Mouse (Mus musculus) stomach, embryonic 15.5 days (tissue): ENCODE measurements around the gene Gstm5. TPM values are rescaled to one million over a fixed set of nuclear protein-coding genes. Genes with fewer than 3 reads are reported as not detected.

Source experiments
- ATAC-seq: fragments of 200-750 bp; cut with Nextera tagmentation; 2 replicates; pipeline ENCODE4 v1.8.0; 2017; ENCODE audit warnings: low read depth, moderate number of reproducible peaks, moderate TSS enrichment; ENCODE audit not compliant: insufficient read depth, low FRiP score
- H3K27ac ChIP-seq: fragments of 300-500 bp; sonication (generic); 2 replicates; pipeline ENCODE4 v1.5.1; 2015; ENCODE audit warnings: mild to moderate bottlenecking, inconsistent platforms
- H3K27me3 ChIP-seq: fragments of 300-500 bp; sonication (generic); replicated peaks from 2 replicates; pipeline ENCODE4 v1.6.1; 2015; ENCODE audit warnings: inconsistent platforms
- H3K36me3 ChIP-seq: fragments of 300-500 bp; sonication (generic); 2 replicates; pipeline ENCODE4 v1.6.1; 2015; ENCODE audit warnings: inconsistent platforms
- H3K4me1 ChIP-seq: fragments of 300-500 bp; sonication (generic); 2 replicates; pipeline ENCODE4 v1.6.1; 2015; ENCODE audit warnings: inconsistent platforms
- H3K4me2 ChIP-seq: fragments of 300-500 bp; sonication (generic); 2 replicates; pipeline ENCODE4 v1.6.1; 2015; ENCODE audit warnings: mild to moderate bottlenecking, inconsistent platforms
- H3K4me3 ChIP-seq: fragments of 300-500 bp; sonication (generic); replicated peaks from 2 replicates; pipeline ENCODE4 v1.5.1; 2015; ENCODE audit warnings: inconsistent platforms
- H3K9ac ChIP-seq: fragments of 300-500 bp; sonication (generic); 2 replicates; pipeline ENCODE4 v1.6.1; 2015; ENCODE audit warnings: inconsistent platforms
- H3K9me3 ChIP-seq: fragments of 300-500 bp; sonication (generic); 2 replicates; pipeline ENCODE4 v1.6.1; 2016; ENCODE audit warnings: inconsistent platforms
- WGBS: fragments of 180-500 bp; shearing (Covaris S2); methylation state at CpG from one replicate; pipeline ENCODE4 v1.1.7; 2015; 5-methylcytosine and 5-hydroxymethylcytosine counted together
- polyA plus RNA-seq: library from polyadenylated mRNA; unstranded; fragments of >200 nt; fragmentation: Nextera tagmentation; extraction: Ambion mirVana; gene quantifications from 2 replicates; pipeline ENCODE4 v1.2.1, GENCODE M21; 2015

The Gstm5 gene
- polyA plus RNA-seq, 1 experiment from 2014 or later: 149 TPM

GRCm38 (mm10) chr3:107939830-107940229 is 44.2 kb downstream of the Gstm5 start:
- Histone ChIP-seq H3K36me3 (no peaks in the 10 kb centered on the region), H3K4me3 (no peak overlapping the region), H3K4me1 (no peaks in the 10 kb centered on the region), H3K4me2 (no peak overlapping the region), H3K9ac (no peak overlapping the region), H3K27ac (no peak overlapping the region), H3K9me3 (no peaks in the 10 kb centered on the region), H3K27me3 (no peaks in the 10 kb centered on the region)
- WGBS: 64% methylated on average over 4 of the region's 4 CpGs
- ATAC-seq: no peak

GRCm38 (mm10) chr3:107940524-107940923 is 44.9 kb downstream of the Gstm5 start:
- Histone ChIP-seq H3K27ac (no peak overlapping the region), H3K36me3 (no peaks in the 10 kb centered on the region), H3K4me1 (no peaks in the 10 kb centered on the region), H3K9me3 (no peaks in the 10 kb centered on the region), H3K4me3 (no peak overlapping the region), H3K4me2 (no peak overlapping the region), H3K27me3 (no peaks in the 10 kb centered on the region), H3K9ac (no peak overlapping the region)
- no peak for ATAC-seq
- WGBS: 51% methylated on average over 7 of the region's 7 CpGs

GRCm38 (mm10) chr3:107941261-107941660 is 45.6 kb downstream of the Gstm5 start:
- WGBS: 85% methylated on average over 4 of the region's 4 CpGs
- H3K4me2 ChIP-seq: no peak overlapping the region
- no peaks in the 10 kb centered on the region for H3K9me3 ChIP-seq
- H3K9ac ChIP-seq: no peak overlapping the region
- no peaks in the 10 kb centered on the region for H3K27me3 ChIP-seq
- ATAC-seq: no peak
- no peak overlapping the region for H3K27ac ChIP-seq
- H3K36me3 ChIP-seq: no peaks in the 10 kb centered on the region
- H3K4me3 ChIP-seq: no peak overlapping the region
- H3K4me1 ChIP-seq: no peaks in the 10 kb centered on the region

GRCm38 (mm10) chr3:107943239-107943990 is 47.8 kb downstream of the Gstm5 start, which contains the start of gene Gstm6:
TSS of gene Gstm6 (minus strand) at chr3:107943749.
- Histone ChIP-seq H3K4me2 (peak within 1 kb of the TSS; percentile 43), H3K4me3 (peak within 1 kb of the TSS; percentile 16; the same call in 1 of the 2 replicates), H3K4me1 (no peaks in the 10 kb centered on the region), H3K27me3 (no peaks in the 10 kb centered on the region), H3K36me3 (no peaks in the 10 kb centered on the region), H3K9ac (no peak within 1 kb of the TSS), H3K9me3 (no peaks in the 10 kb centered on the region), H3K27ac (no peak within 1 kb of the TSS)
- peak; percentile 71 for ATAC-seq
- WGBS: 19% methylated on average over 20 of the region's 20 CpGs

- 53% methylated on average over 4 of the region's 4 CpGs for WGBS
- ATAC-seq: no peak
- H3K4me1 ChIP-seq: no peaks in the 10 kb centered on the region
Measured at GRCm38 (mm10) chr3:107945729-107946128, 50.1 kb downstream of the Gstm5 start.

More at GRCm38 (mm10) chr3:107945729-107946128, 50.1 kb downstream of the Gstm5 start:
- no peaks in the 10 kb centered on the region for H3K9me3 ChIP-seq
- no peaks in the 10 kb centered on the region for H3K27me3 ChIP-seq
- no peak overlapping the region for H3K9ac ChIP-seq
- no peaks in the 10 kb centered on the region for H3K36me3 ChIP-seq
- H3K4me3 ChIP-seq: no peak overlapping the region
- H3K4me2 ChIP-seq: no peak overlapping the region
- H3K27ac ChIP-seq: no peak overlapping the region

Other genes starting within 250 kb of the Gstm5 start
- gene Ahcyl1, start 199.3 kb upstream of the Gstm5 start, polyA plus RNA-seq: 73.5 and 84.9 TPM in 2 replicates
- gene Csf1, start 135.4 kb upstream of the Gstm5 start, polyA plus RNA-seq: 14.7 and 15.4 TPM in 2 replicates
- gene Eps8l3, start 18.6 kb upstream of the Gstm5 start, polyA plus RNA-seq: 34.9 and 49.0 TPM in 2 replicates
- 27.1 and 34.6 TPM in 2 replicates for gene Gstm7, start 36.0 kb downstream of the Gstm5 start, polyA plus RNA-seq
- gene Gstm6, start 47.9 kb downstream of the Gstm5 start, polyA plus RNA-seq: 9.3 and 12.4 TPM in 2 replicates
- gene Gstm3, start 73.5 kb downstream of the Gstm5 start, polyA plus RNA-seq: 70.3 and 88.2 TPM in 2 replicates
- gene Gstm2, start 90.6 kb downstream of the Gstm5 start, polyA plus RNA-seq: 173 and 200 TPM in 2 replicates
- 546 and 570 TPM in 2 replicates for gene Gstm1, start 122.2 kb downstream of the Gstm5 start, polyA plus RNA-seq
- 23.0 and 28.8 TPM in 2 replicates for gene Gstm4, start 149.1 kb downstream of the Gstm5 start, polyA plus RNA-seq
- 49.0 and 56.1 TPM in 2 replicates for gene Ampd2, start 190.8 kb downstream of the Gstm5 start, polyA plus RNA-seq
- 1.8 and 2.5 TPM in 2 replicates for gene Gnat2, start 197.0 kb downstream of the Gstm5 start, polyA plus RNA-seq